Mouse (Mus musculus) lung, postnatal 0 days (tissue): ENCODE measurements around the gene Tns4. TPM values are rescaled to one million over a fixed set of nuclear protein-coding genes. Genes with fewer than 3 reads are reported as not detected.

Experiments used
- ATAC-seq: fragments of 200-750 bp; cut with Nextera tagmentation; 2 replicates; pipeline ENCODE4 v1.8.0; 2017; ENCODE audit warnings: moderate library complexity
- DNase-seq: peaks from one replicate; pipeline ENCODE4 v3.0.0-alpha.2; 2016; ENCODE audit warnings: low spot score
- H3K27ac ChIP-seq: fragments of 300-500 bp; sonication (generic); 2 replicates; pipeline ENCODE4 v1.5.1; 2014; ENCODE audit warnings: antibody characterized with exemption, mild to moderate bottlenecking, low read length, mixed read lengths
- H3K27me3 ChIP-seq: fragments of 300-500 bp; sonication (generic); replicated peaks from 2 replicates; pipeline ENCODE4 v1.6.1; 2014; ENCODE audit warnings: low read length, mixed read lengths; ENCODE audit not compliant: insufficient read depth
- H3K36me3 ChIP-seq: fragments of 300-500 bp; sonication (generic); 2 replicates; pipeline ENCODE4 v1.6.1; 2014; ENCODE audit warnings: low read length, mixed read lengths; ENCODE audit not compliant: insufficient read depth
- H3K4me1 ChIP-seq: fragments of 300-500 bp; sonication (generic); 2 replicates; pipeline ENCODE4 v1.6.1; 2014; ENCODE audit warnings: antibody characterized with exemption, low read depth, low read length, mixed read lengths; ENCODE audit not compliant: insufficient read depth
- H3K4me2 ChIP-seq: fragments of 300-500 bp; sonication (generic); replicated peaks from 2 replicates; pipeline ENCODE4 v1.6.1; 2014; ENCODE audit warnings: low read depth, mild to moderate bottlenecking, low read length, moderate library complexity, mixed read lengths
- H3K4me3 ChIP-seq: fragments of 300-500 bp; sonication (generic); 2 replicates; pipeline ENCODE4 v1.5.1; 2014; ENCODE audit warnings: low read depth, low read length
- H3K9ac ChIP-seq: fragments of 300-500 bp; sonication (generic); replicated peaks from 2 replicates; pipeline ENCODE4 v1.6.1; 2014; ENCODE audit warnings: low read depth, mild to moderate bottlenecking
- H3K9me3 ChIP-seq: fragments of 300-500 bp; sonication (generic); 2 replicates; pipeline ENCODE4 v1.6.1; 2016; ENCODE audit warnings: low read length, mixed read lengths
- CTCF ChIP-seq: IDR thresholded peaks from 2 replicates; pipeline ENCODE4 v1.5.1; 2016; ENCODE audit warnings: antibody characterized with exemption, mild to moderate bottlenecking
- EP300 ChIP-seq: IDR thresholded peaks from 2 replicates; pipeline ENCODE4 v1.6.1; 2016; ENCODE audit warnings: antibody characterized with exemption, mild to moderate bottlenecking, control low read depth
- WGBS: fragments of 180-500 bp; shearing (Covaris S2); extraction: QIAGEN DNeasy Blood & Tissue Kit; methylation state at CpG from one replicate; pipeline ENCODE4 v1.1.7; 2014; 5-methylcytosine and 5-hydroxymethylcytosine counted together
- polyA plus RNA-seq: library from polyadenylated mRNA; unstranded; fragments of >200 nt; fragmentation: Nextera tagmentation; extraction: Ambion mirVana; gene quantifications from 2 replicates; pipeline ENCODE4 v1.2.1, GENCODE M21; 2015

Gene Tns4
- polyA plus RNA-seq, 1 experiment from 2014 or later, result 0.24 TPM

GRCm38 (mm10) chr11:99111155-99111554 is 22.0 kb upstream of the Tns4 start:
- H3K27ac ChIP-seq, result no peak overlapping the region
- TF ChIP-seq CTCF (no peak), EP300 (no peak)
- 71% methylated on average over 11 of the region's 11 CpGs for WGBS
- H3K9ac ChIP-seq, result no peak overlapping the region
- H3K9me3 ChIP-seq, result no peaks in the 10 kb centered on the region
- H3K4me1 ChIP-seq, result 0 out of 2 replicates have a peak, but pooled peaks cover 2% of the 10 kb centered on the region
- no peaks in the 10 kb centered on the region for H3K27me3 ChIP-seq
- H3K36me3 ChIP-seq, result no peaks in the 10 kb centered on the region
- H3K4me2 ChIP-seq, result no peak overlapping the region
- H3K4me3 ChIP-seq, result no peak overlapping the region
- ATAC-seq (no peak), DNase-seq (no peak)

- Histone ChIP-seq H3K36me3 (no peaks in the 10 kb centered on the region), H3K4me3 (no peak overlapping the region), H3K4me1 (0 out of 2 replicates have a peak, but pooled peaks cover 2% of the 10 kb centered on the region), H3K9ac (no peak overlapping the region), H3K27me3 (no peaks in the 10 kb centered on the region), H3K4me2 (no peak overlapping the region), H3K9me3 (no peaks in the 10 kb centered on the region), H3K27ac (no peak overlapping the region)
- TF ChIP-seq EP300 (no peak), CTCF (peak; percentile 44)
- ATAC-seq (no peak), DNase-seq (no peak)
- 73% methylated on average over 15 of the region's 15 CpGs for WGBS
These were observed 21.4 kb upstream of the Tns4 start for GRCm38 (mm10) chr11:99110370-99111110.

GRCm38 (mm10) chr11:99108296-99108695 is 19.2 kb upstream of the Tns4 start:
- H3K36me3 ChIP-seq, result no peaks in the 10 kb centered on the region
- H3K4me1 ChIP-seq, result 0 out of 2 replicates have a peak, but pooled peaks cover 2% of the 10 kb centered on the region
- H3K9me3 ChIP-seq, result no peaks in the 10 kb centered on the region
- no peak for TF ChIP-seq EP300
- TF ChIP-seq CTCF, result no peak
- H3K9ac ChIP-seq, result no peak overlapping the region
- H3K27me3 ChIP-seq, result no peaks in the 10 kb centered on the region
- 42% methylated on average over 3 of the region's 3 CpGs for WGBS
- no peak overlapping the region for H3K4me3 ChIP-seq
- no peak overlapping the region for H3K27ac ChIP-seq
- H3K4me2 ChIP-seq, result no peak overlapping the region
- DNase-seq (peak; percentile 9), ATAC-seq (peak; percentile 40)

- H3K4me3 ChIP-seq, result no peak overlapping the region
- DNase-seq, result peak; percentile 36
- no peaks in the 10 kb centered on the region for H3K36me3 ChIP-seq
- no peaks in the 10 kb centered on the region for H3K4me1 ChIP-seq
- ATAC-seq, result peak; percentile 25; the same call in 1 of the 2 replicates
- no peaks in the 10 kb centered on the region for H3K27me3 ChIP-seq
- H3K9me3 ChIP-seq, result no peaks in the 10 kb centered on the region
- no peak overlapping the region for H3K4me2 ChIP-seq
- 56% methylated on average over 12 of the region's 12 CpGs for WGBS
- no peak overlapping the region for H3K27ac ChIP-seq
- TF ChIP-seq EP300, result no peak
- no peak for TF ChIP-seq CTCF
- H3K9ac ChIP-seq, result no peak overlapping the region
These were observed 17.0 kb upstream of the Tns4 start for GRCm38 (mm10) chr11:99105981-99106726.

- no peak for DNase-seq
- no peak for ATAC-seq
- no peak for TF ChIP-seq EP300
- no peak for TF ChIP-seq CTCF
- Histone ChIP-seq H3K9me3 (no peaks in the 10 kb centered on the region), H3K27me3 (no peaks in the 10 kb centered on the region), H3K4me2 (no peak overlapping the region), H3K4me3 (no peak overlapping the region), H3K36me3 (no peaks in the 10 kb centered on the region), H3K27ac (no peak overlapping the region), H3K4me1 (no peaks in the 10 kb centered on the region), H3K9ac (no peak overlapping the region)
- 49% methylated on average over 9 of the region's 9 CpGs for WGBS
These were observed 15.7 kb upstream of the Tns4 start for GRCm38 (mm10) chr11:99104609-99105410.
